Mouse (Mus musculus): ENCODE results near the gene Zcchc2. TPM values are rescaled to one million over a fixed set of nuclear protein-coding genes. Genes with fewer than 3 reads are reported as not detected.

Zcchc2 gene
- polyA plus RNA-seq, 1 experiment, result 9.0 TPM

DNA sequence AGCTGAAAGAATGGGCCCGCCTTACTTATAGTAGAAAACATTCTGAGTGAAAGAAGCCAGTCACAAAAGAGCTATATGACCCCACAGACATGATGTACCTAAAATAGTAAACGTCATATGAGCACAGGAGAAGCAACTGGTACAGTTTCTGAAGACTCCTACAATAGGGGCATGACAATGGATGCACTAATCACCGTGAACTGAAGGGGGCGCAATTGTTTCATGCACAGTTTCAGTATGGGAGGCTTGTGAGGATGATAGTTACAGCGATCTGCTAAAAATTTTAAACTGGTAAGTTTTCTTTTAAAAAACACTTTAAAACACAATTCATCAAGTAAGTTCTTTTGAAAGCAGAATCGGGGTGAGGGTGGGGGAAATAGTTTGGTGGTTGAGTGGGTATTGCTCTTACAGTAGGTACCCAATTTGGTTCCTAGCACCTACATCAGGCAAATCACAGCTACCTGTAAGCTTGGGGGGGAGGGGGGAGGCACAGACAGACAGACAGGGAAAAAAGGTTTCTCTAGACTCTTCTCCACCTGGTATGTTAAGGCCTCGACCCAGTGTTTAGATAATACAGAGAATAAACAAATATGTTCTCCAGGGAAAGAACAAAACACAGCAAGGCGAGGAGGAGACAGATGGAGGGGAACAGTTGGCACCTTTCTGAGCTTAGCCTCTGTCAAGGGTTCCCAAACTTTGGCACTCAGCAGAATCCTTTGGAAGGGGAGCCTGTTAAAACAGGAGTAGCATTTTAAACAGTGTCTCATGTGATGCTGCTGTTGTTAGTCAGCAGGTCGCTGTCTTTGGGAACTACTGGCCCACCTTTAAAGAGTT, 81.2 kb downstream of the Zcchc2 start:
- Histone ChIP-seq H3K4me3 (ENCODE audit: low read depth, low read length) (no peak overlapping the region), H3K27ac (ENCODE audit: insufficient read depth, low read depth, low read length) (no peak overlapping the region), H3K36me3 (ENCODE audit: control insufficient read depth, insufficient read depth, low read length) (no peaks in the 10 kb centered on the region), H3K4me1 (ENCODE audit: control insufficient read depth, insufficient read depth, insufficient read length, low read length) (no peaks in the 10 kb centered on the region), H3K27me3 (ENCODE audit: control insufficient read depth, insufficient read depth, low read length) (peaks cover 10% of the 10 kb centered on the region; the same call in 1 of the 2 replicates)
- no peak for TF ChIP-seq POLR2A (IDR thresholded peaks at IDR 0.05; ENCODE audit: low read depth, low read length)
- WGBS, result 23% methylated on average over 9 of the region's 9 CpGs

DNA sequence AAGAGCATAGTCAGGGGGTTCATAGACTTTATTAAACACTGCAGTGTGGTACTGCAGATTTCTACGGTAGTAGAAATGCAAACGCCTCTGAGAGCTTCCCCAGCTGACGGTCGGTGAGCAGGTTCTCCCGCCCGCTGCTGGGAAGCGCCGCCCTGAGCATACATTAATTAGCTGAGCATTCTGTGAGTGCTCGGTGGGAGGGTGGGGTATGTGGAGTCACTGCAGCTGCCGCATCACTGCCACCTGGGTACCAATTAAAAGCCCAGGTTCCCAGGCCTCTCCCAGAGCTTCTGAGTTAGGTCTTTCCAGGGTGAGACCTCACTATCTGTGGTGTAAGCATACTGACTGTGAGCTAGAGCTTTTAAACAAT, 81.8 kb downstream of the Zcchc2 start:
- Histone ChIP-seq H3K27ac (ENCODE audit: insufficient read depth, low read depth, low read length) (no peak overlapping the region), H3K4me1 (ENCODE audit: control insufficient read depth, insufficient read depth, insufficient read length, low read length) (no peaks in the 10 kb centered on the region), H3K36me3 (ENCODE audit: control insufficient read depth, insufficient read depth, low read length) (no peaks in the 10 kb centered on the region), H3K4me3 (ENCODE audit: low read depth, low read length) (no peak overlapping the region), H3K27me3 (ENCODE audit: control insufficient read depth, insufficient read depth, low read length) (peaks cover 10% of the 10 kb centered on the region)
- 11% methylated on average over 10 of the region's 10 CpGs for WGBS
- TF ChIP-seq POLR2A (IDR thresholded peaks at IDR 0.05; ENCODE audit: low read depth, low read length) (no peak), CTCF (IDR thresholded peaks at IDR 0.05; ENCODE audit: extremely low read depth, insufficient read length, insufficient replicate concordance, low read depth, low read length) (no peak)

DNA sequence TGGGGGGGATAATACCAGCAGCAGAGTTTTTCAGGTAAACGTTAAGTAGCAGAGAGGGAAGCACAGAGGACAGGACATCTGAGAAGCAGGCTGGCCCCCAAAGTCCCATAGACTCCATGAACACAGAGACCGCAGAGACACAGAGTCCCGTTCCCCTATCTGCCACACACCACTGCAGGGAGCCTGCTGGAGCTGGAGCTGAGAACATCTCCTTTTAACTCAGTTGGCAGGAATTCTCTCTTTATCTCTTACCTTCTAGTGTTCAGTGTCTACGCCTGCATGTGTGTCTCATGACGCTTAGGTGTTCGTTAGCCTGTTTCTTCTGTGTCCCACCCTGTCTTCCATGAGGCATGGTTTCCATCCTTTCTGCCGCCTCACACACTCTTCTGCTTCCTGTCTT, 83.0 kb downstream of the Zcchc2 start:
- peaks cover 17% of the 10 kb centered on the region for H3K27me3 ChIP-seq (ENCODE audit: control insufficient read depth, insufficient read depth, low read length)
- H3K27ac ChIP-seq (ENCODE audit: insufficient read depth, low read depth, low read length), result no peak overlapping the region
- no peaks in the 10 kb centered on the region for H3K4me1 ChIP-seq (ENCODE audit: control insufficient read depth, insufficient read depth, insufficient read length, low read length)
- H3K36me3 ChIP-seq (ENCODE audit: control insufficient read depth, insufficient read depth, low read length), result no peaks in the 10 kb centered on the region
- no peak overlapping the region for H3K4me3 ChIP-seq (ENCODE audit: low read depth, low read length)
- TF ChIP-seq POLR2A (IDR thresholded peaks at IDR 0.05; ENCODE audit: low read depth, low read length), result no peak
- no peak for TF ChIP-seq CTCF (IDR thresholded peaks at IDR 0.05; ENCODE audit: extremely low read depth, insufficient read length, insufficient replicate concordance, low read depth, low read length)
- 90% methylated on average over 7 of the region's 7 CpGs for WGBS

GRCm38 (mm10) chr1:106074141-106074540, 83.9 kb downstream of the Zcchc2 start:
- no peak overlapping the region for H3K4me3 ChIP-seq (ENCODE audit: low read depth, low read length)
- no peak overlapping the region for H3K27ac ChIP-seq (ENCODE audit: insufficient read depth, low read depth, low read length)
- 71% methylated on average over 7 of the region's 7 CpGs for WGBS
- H3K4me1 ChIP-seq (ENCODE audit: control insufficient read depth, insufficient read depth, insufficient read length, low read length), result no peaks in the 10 kb centered on the region
- peaks cover 17% of the 10 kb centered on the region for H3K27me3 ChIP-seq (ENCODE audit: control insufficient read depth, insufficient read depth, low read length)
- TF ChIP-seq POLR2A (IDR thresholded peaks at IDR 0.05; ENCODE audit: low read depth, low read length) (no peak), CTCF (IDR thresholded peaks at IDR 0.05; ENCODE audit: extremely low read depth, insufficient read length, insufficient replicate concordance, low read depth, low read length) (no peak)
- no peaks in the 10 kb centered on the region for H3K36me3 ChIP-seq (ENCODE audit: control insufficient read depth, insufficient read depth, low read length)

- no peaks in the 10 kb centered on the region for H3K36me3 ChIP-seq (ENCODE audit: control insufficient read depth, insufficient read depth, low read length)
Observed at GRCm38 (mm10) chr1:106074656-106075055, 84.5 kb downstream of the Zcchc2 start.

DNA sequence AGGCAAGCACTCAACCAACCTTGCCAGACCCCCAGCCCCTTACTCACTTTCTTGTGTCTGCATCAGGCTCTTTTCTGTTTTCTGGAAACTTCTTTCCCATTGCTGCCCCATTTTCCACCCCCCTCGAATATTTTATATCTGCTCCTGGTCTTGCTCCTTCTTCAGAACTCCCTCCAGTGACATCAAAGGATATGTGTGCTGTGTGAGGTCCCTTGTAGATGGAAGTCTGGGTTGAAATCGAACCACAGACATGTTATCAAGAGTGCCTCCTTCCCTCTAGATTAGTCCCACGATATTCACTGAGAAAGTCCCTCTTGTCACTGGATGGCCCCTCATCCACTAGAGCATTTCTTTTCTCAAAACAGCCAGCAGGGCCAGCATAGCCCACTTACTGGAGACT, 86.4 kb downstream of the Zcchc2 start:
- TF ChIP-seq POLR2A (IDR thresholded peaks at IDR 0.05; ENCODE audit: low read depth, low read length) (no peak), CTCF (IDR thresholded peaks at IDR 0.05; ENCODE audit: extremely low read depth, insufficient read length, insufficient replicate concordance, low read depth, low read length) (no peak)
- no peak overlapping the region for H3K27ac ChIP-seq (ENCODE audit: insufficient read depth, low read depth, low read length)
- H3K4me1 ChIP-seq (ENCODE audit: control insufficient read depth, insufficient read depth, insufficient read length, low read length), result no peaks in the 10 kb centered on the region
- H3K4me3 ChIP-seq (ENCODE audit: low read depth, low read length), result no peak overlapping the region
- H3K27me3 ChIP-seq (ENCODE audit: control insufficient read depth, insufficient read depth, low read length), result peaks cover 18% of the 10 kb centered on the region
- 81% methylated on average over 3 of the region's 3 CpGs for WGBS
- H3K36me3 ChIP-seq (ENCODE audit: control insufficient read depth, insufficient read depth, low read length), result no peaks in the 10 kb centered on the region

More at GRCm38 (mm10) chr1:106074656-106075055, 84.5 kb downstream of the Zcchc2 start:
- Histone ChIP-seq H3K4me3 (ENCODE audit: low read depth, low read length) (no peak overlapping the region), H3K4me1 (ENCODE audit: control insufficient read depth, insufficient read depth, insufficient read length, low read length) (no peaks in the 10 kb centered on the region), H3K27ac (ENCODE audit: insufficient read depth, low read depth, low read length) (no peak overlapping the region), H3K27me3 (ENCODE audit: control insufficient read depth, insufficient read depth, low read length) (peaks cover 17% of the 10 kb centered on the region)
- TF ChIP-seq POLR2A (IDR thresholded peaks at IDR 0.05; ENCODE audit: low read depth, low read length), result no peak
- no peak for TF ChIP-seq CTCF (IDR thresholded peaks at IDR 0.05; ENCODE audit: extremely low read depth, insufficient read length, insufficient replicate concordance, low read depth, low read length)
- WGBS, result 84% methylated on average over 5 of the region's 5 CpGs

- TF ChIP-seq POLR2A (IDR thresholded peaks at IDR 0.05; ENCODE audit: low read depth, low read length) (no peak), CTCF (IDR thresholded peaks at IDR 0.05; ENCODE audit: extremely low read depth, insufficient read length, insufficient replicate concordance, low read depth, low read length) (no peak)
- no peaks in the 10 kb centered on the region for H3K36me3 ChIP-seq (ENCODE audit: control insufficient read depth, insufficient read depth, low read length)
- no peak overlapping the region for H3K27ac ChIP-seq (ENCODE audit: insufficient read depth, low read depth, low read length)
- H3K27me3 ChIP-seq (ENCODE audit: control insufficient read depth, insufficient read depth, low read length), result peaks cover 15% of the 10 kb centered on the region
- H3K4me1 ChIP-seq (ENCODE audit: control insufficient read depth, insufficient read depth, insufficient read length, low read length), result no peaks in the 10 kb centered on the region
- WGBS, result 80% methylated on average over 3 of the region's 3 CpGs
- H3K4me3 ChIP-seq (ENCODE audit: low read depth, low read length), result no peak overlapping the region
Observed at GRCm38 (mm10) chr1:106077166-106077565, 87.0 kb downstream of the Zcchc2 start.

Other genes with a start within 250 kb of the Zcchc2 start
- gene Tnfrsf11a, start 209.7 kb upstream of the Zcchc2 start, polyA plus RNA-seq (2012; rRNA removed), result 26.8 and 47.7 TPM in 2 replicates
- gene Phlpp1, start 181.3 kb downstream of the Zcchc2 start, polyA plus RNA-seq (2012; rRNA removed), result 5.1 and 6.5 TPM in 2 replicates